Mouse (Mus musculus): ENCODE measurements around the gene Tmem131l. TPM values are rescaled to one million over a fixed set of nuclear protein-coding genes. Genes with fewer than 3 reads are reported as not detected.

Gene Tmem131l
- polyA plus RNA-seq, 1 experiment from 2014 or later: 22.4 TPM

DNA sequence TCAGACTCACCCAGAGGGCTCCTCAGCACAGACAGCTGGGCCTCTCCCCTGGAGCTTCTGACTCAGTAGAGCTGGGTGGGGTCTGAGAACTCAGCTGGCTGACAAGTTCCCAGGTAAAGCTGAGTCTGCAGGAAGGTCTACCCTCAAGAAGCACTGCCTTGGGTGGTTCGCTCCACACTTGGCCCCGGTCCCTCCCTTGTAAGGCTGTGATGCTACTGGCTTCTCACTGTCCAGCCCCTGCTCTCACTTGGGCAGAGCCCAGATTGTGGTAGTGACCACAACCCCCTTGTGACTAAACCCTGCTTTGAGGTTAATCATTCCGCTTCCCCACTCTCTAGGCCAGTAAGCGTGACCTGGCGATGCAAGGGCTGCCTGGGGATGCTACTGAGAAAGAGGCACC is 17.3 kb downstream of the Tmem131l start:
- peaks cover 9% of the 10 kb centered on the region; the same call in 1 of the 2 replicates for H3K4me1 ChIP-seq (replicated peaks; ENCODE audit: insufficient read depth, low read length)
- H3K36me3 ChIP-seq (ENCODE audit: insufficient read depth, low read length): no peaks in the 10 kb centered on the region
- no peak for DNase-seq (ENCODE audit: low spot score)
- 66% methylated on average over 5 of the region's 5 CpGs for WGBS
- no peak overlapping the region for H3K27ac ChIP-seq
- no peak overlapping the region for H3K4me3 ChIP-seq (replicated peaks; ENCODE audit: low read depth, low read length)
- H3K9me3 ChIP-seq (replicated peaks; ENCODE audit: low read length): no peaks in the 10 kb centered on the region
- H3K4me2 ChIP-seq (ENCODE audit: low read length): no peak overlapping the region
- no peak for TF ChIP-seq CTCF (IDR thresholded peaks at IDR 0.05; ENCODE audit: low read depth)
- no peaks in the 10 kb centered on the region for H3K27me3 ChIP-seq (ENCODE audit: insufficient read depth, low read length)
- ATAC-seq (replicated peaks; ENCODE audit: low FRiP score, low read depth): peak; percentile 66; the same call in 1 of the 2 replicates
- H3K9ac ChIP-seq (ENCODE audit: low read depth, low read length): no peak overlapping the region

DNA sequence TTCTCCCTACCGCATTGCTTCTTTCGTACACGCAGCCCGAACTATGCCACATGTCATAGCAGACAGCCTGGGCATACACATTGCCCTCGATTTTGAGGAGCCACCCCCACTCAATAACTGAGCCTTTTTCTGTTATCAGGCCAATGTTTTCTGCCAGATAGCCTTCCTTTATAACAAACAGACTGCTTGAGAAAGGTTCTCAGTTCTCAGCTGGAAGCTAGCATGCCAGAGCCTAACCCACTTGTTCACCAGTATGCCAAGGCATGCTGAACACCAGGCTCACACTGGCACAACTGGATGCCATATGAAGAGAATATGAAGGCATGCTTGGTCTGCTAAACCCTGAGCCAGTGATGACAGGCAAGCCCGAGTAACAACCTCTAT is 17.8 kb downstream of the Tmem131l start:
- WGBS: 88% methylated on average over 6 of the region's 6 CpGs
- H3K9ac ChIP-seq (ENCODE audit: low read depth, low read length): no peak overlapping the region
- no peaks in the 10 kb centered on the region for H3K9me3 ChIP-seq (replicated peaks; ENCODE audit: low read length)
- no peak overlapping the region for H3K4me2 ChIP-seq (ENCODE audit: low read length)
- no peak overlapping the region for H3K27ac ChIP-seq
- no peak overlapping the region for H3K4me3 ChIP-seq (replicated peaks; ENCODE audit: low read depth, low read length)
- ATAC-seq (replicated peaks; ENCODE audit: low FRiP score, low read depth) (no peak), DNase-seq (ENCODE audit: low spot score) (no peak)
- no peaks in the 10 kb centered on the region for H3K36me3 ChIP-seq (ENCODE audit: insufficient read depth, low read length)
- H3K4me1 ChIP-seq (replicated peaks; ENCODE audit: insufficient read depth, low read length): peaks cover 9% of the 10 kb centered on the region; the same call in 1 of the 2 replicates
- no peak for TF ChIP-seq CTCF (IDR thresholded peaks at IDR 0.05; ENCODE audit: low read depth)
- no peaks in the 10 kb centered on the region for H3K27me3 ChIP-seq (ENCODE audit: insufficient read depth, low read length)

DNA sequence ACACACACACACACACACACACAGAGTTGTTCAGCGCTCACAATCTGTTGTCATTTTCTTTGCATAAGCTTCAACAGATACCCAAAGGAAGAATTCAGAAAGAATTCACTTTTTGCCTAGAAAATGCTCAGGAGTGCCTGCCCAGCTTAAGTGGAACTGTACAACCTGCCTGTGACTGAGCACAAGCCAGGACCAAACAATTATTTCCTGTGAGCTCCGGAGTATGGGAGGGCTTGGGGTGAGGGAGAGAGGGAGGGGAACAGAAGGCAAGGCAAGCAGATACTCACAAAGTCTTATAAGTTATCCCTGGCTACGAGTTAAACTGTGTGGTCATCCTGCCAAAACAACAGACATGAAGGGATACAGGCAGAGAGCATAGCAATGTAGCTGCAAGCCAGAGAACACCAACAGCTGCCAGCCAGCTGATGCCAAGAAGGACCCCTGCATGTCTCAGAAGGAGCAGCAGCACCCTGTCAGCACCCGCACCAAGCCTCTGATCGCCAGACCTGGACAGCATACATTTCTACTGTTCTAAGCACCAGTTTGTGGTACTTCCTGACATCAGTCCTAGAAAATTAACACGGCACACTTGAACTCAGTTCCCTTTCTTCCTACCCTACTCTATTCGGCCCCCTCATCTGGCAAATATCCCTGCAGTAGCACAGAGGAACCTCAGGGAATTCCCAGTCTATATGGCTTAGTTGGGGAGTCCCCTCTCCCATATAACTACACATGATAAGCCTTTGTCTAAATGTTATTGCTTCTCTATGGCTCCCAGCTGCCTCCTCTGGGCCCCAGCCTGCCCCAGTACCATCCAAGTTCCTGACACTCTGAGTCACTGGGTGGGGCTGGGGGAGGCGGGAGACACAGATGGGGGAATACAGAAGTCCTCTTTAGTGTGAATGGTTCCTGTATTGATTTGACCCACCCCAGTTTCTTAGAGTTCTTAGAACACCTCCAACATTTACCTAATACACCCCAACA is 18.5 kb downstream of the Tmem131l start:
- Histone ChIP-seq H3K36me3 (ENCODE audit: insufficient read depth, low read length) (no peaks in the 10 kb centered on the region), H3K27ac (no peak overlapping the region), H3K4me1 (replicated peaks; ENCODE audit: insufficient read depth, low read length) (peaks cover 9% of the 10 kb centered on the region; the same call in 1 of the 2 replicates), H3K4me2 (ENCODE audit: low read length) (no peak overlapping the region), H3K9ac (ENCODE audit: low read depth, low read length) (no peak overlapping the region), H3K9me3 (replicated peaks; ENCODE audit: low read length) (no peaks in the 10 kb centered on the region), H3K27me3 (ENCODE audit: insufficient read depth, low read length) (no peaks in the 10 kb centered on the region), H3K4me3 (replicated peaks; ENCODE audit: low read depth, low read length) (no peak overlapping the region)
- DNase-seq (ENCODE audit: low spot score) (no peak), ATAC-seq (replicated peaks; ENCODE audit: low FRiP score, low read depth) (no peak)
- WGBS: 69% methylated on average over 8 of the region's 8 CpGs
- TF ChIP-seq CTCF (IDR thresholded peaks at IDR 0.05; ENCODE audit: low read depth): no peak

DNA sequence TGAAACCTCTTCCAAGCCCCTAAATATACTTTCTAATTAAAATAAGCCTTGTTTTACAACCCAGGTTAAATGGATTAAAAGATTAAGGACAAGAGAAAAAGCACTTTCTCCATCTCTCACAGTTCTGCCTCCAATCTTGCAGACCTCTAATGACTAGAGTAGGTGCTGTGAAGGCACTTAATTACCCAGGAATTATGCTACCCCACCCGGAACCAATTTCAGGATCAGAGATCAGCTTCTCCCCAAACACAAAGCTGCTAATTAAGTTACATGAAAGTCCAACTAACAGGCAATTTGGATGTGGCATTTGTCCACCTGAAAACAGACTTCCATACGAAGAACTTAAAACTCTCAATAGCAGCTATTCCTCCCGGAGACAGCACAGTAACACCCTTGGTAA is 19.4 kb downstream of the Tmem131l start:
- Histone ChIP-seq H3K4me1 (replicated peaks; ENCODE audit: insufficient read depth, low read length) (peaks cover 9% of the 10 kb centered on the region; the same call in 1 of the 2 replicates), H3K36me3 (ENCODE audit: insufficient read depth, low read length) (no peaks in the 10 kb centered on the region), H3K27ac (no peak overlapping the region), H3K27me3 (ENCODE audit: insufficient read depth, low read length) (no peaks in the 10 kb centered on the region), H3K4me3 (replicated peaks; ENCODE audit: low read depth, low read length) (no peak overlapping the region), H3K9ac (ENCODE audit: low read depth, low read length) (no peak overlapping the region), H3K9me3 (replicated peaks; ENCODE audit: low read length) (no peaks in the 10 kb centered on the region), H3K4me2 (ENCODE audit: low read length) (no peak overlapping the region)
- no peak for ATAC-seq (replicated peaks; ENCODE audit: low FRiP score, low read depth)
- 53% methylated on average over 3 of the region's 3 CpGs for WGBS
- no peak for DNase-seq (ENCODE audit: low spot score)
- no peak for TF ChIP-seq CTCF (IDR thresholded peaks at IDR 0.05; ENCODE audit: low read depth)

DNA sequence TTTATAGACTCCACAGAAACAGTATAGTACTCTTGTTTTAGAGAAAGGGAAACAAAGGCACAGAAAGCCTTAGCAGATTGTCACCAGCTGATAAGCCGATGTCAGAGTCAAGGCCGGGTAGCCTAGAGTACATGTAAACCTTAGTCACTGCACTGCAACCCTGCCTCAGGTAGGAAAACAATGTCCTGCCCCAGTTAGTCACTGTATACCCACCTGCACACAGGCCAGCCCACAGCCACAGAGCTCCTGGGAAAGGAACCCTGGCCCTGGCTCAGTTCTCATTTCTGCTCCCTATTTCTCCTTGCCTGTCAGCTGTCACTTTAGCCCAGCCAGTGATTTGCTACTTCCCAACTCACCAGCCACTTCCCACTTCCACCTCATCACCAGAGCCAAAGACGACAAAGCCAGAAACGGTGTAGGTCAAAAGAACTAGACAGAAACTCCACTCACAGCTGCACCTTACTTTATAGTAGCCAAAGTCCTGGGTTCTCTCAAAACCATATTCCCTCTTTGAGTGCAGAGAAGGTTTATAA is 24.4 kb downstream of the Tmem131l start:
- DNase-seq (ENCODE audit: low spot score) (no peak), ATAC-seq (replicated peaks; ENCODE audit: low FRiP score, low read depth) (no peak)
- Histone ChIP-seq H3K4me2 (ENCODE audit: low read length) (no peak overlapping the region), H3K9me3 (replicated peaks; ENCODE audit: low read length) (no peaks in the 10 kb centered on the region), H3K4me1 (replicated peaks; ENCODE audit: insufficient read depth, low read length) (no peaks in the 10 kb centered on the region), H3K27me3 (ENCODE audit: insufficient read depth, low read length) (no peaks in the 10 kb centered on the region), H3K36me3 (ENCODE audit: insufficient read depth, low read length) (0 out of 2 replicates have a peak, but pooled peaks cover 11% of the 10 kb centered on the region), H3K27ac (no peak overlapping the region), H3K9ac (ENCODE audit: low read depth, low read length) (no peak overlapping the region), H3K4me3 (replicated peaks; ENCODE audit: low read depth, low read length) (no peak overlapping the region)
- 73% methylated on average over 4 of the region's 4 CpGs for WGBS
- TF ChIP-seq CTCF (IDR thresholded peaks at IDR 0.05; ENCODE audit: low read depth): no peak

DNA sequence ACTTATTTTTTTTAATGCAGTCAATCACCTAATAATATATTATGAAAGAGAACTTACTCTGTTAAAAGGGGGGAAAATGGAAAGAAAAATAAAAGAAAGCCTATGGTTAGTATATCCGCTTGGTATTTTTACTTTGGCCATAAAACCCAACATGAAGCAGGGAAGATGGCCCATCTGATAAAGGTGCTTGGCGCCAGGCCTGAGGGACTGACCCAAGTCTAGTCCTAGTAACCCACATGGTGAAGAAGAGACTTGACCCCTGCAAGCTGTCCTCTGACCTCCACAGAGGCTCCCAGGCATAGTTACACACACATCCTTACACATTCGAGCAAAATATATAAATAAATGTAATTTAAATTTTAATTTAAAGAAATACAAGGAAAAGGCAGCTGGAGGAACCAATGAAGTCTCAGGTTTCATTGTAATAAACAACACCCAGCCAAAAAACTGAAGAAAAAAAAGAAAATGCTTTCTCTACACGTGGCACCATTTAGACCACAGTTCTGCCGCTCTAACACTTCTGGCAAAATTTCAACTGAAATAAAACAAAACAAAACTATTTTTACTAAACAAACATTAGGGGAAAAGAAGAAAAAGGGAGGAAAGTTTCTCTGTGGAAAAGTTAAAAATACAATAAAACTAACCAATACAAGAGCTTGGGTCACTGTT is 28.8 kb downstream of the Tmem131l start:
- Histone ChIP-seq H3K9me3 (replicated peaks; ENCODE audit: low read length) (no peaks in the 10 kb centered on the region), H3K4me2 (ENCODE audit: low read length) (no peak overlapping the region), H3K9ac (ENCODE audit: low read depth, low read length) (no peak overlapping the region), H3K4me1 (replicated peaks; ENCODE audit: insufficient read depth, low read length) (no peaks in the 10 kb centered on the region), H3K4me3 (replicated peaks; ENCODE audit: low read depth, low read length) (no peak overlapping the region), H3K36me3 (ENCODE audit: insufficient read depth, low read length) (0 out of 2 replicates have a peak, but pooled peaks cover 11% of the 10 kb centered on the region), H3K27me3 (ENCODE audit: insufficient read depth, low read length) (no peaks in the 10 kb centered on the region), H3K27ac (no peak overlapping the region)
- no peak for TF ChIP-seq CTCF (IDR thresholded peaks at IDR 0.05; ENCODE audit: low read depth)
- ATAC-seq (replicated peaks; ENCODE audit: low FRiP score, low read depth) (no peak), DNase-seq (ENCODE audit: low spot score) (peak; percentile 40)
- WGBS: 53% methylated on average over 5 of the region's 5 CpGs
